Comparison of ENCODE assay signal across 8 mouse cellular contexts in the genomic region with DNA sequence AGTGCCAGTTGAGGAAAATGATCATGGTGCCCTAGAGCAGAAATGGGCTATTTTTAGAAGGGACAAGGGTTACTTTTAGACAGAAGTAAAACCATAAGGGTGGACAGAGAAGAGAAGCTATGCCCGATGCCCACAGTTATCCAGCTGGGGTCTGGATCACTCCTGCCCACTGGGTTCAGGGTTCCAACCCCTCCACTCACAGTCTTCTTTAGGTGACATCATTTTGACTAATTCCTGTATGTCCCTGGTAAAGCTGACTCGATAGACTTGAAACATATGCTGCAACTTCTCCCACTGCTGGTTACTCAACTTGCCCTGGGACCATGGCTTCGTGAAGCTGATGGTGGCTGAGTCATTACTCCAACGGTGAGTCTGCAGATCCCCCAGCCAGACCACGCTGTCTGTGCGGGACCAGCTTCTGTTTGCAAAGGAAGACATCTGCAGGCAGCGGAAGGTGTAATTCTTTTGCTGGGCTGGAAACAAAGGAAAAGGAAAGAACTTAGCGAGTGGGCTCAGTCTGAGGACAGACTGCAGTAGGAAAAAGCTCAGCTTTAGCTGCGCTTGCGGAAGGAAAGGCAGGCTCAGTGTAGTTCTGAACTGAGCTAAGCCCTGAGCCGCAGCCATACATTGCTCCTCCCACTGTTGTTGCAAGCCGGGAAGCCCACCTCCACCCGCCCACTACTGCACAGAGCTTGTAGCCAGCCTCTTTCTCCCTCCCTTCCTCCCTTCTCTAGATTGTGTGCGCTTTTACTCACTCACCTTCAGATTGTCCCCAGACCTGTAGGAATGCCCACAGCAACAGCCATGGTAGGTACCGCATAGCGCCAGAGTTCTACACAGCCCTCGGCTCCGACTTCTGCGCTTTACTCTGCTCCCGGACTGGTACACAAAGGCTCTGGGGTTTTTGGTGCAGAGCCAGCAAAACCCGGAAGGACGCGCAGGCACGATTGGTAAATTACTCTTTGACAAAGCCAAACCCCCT. TPM values are rescaled to one million over a fixed set of nuclear protein-coding genes. Genes with fewer than 3 reads are reported as not detected.
DNase-seq lines count a peak whose midpoint lies in the region; ATAC-seq lines count a peak whose summit lies in the region.
"Not testable (repeated sequence)": the region's sequence is repeated elsewhere in the genome, so short reads cannot be mapped to it uniquely, and the experiment has no call there.

No protein-coding gene starts in this region.

- H3K27me3 ChIP-seq in intestine, embryonic 15.5 days (replicated peaks): not testable (repeated sequence)

- DNase-seq in adrenal gland, adult 18-20 months (ENCODE audit: low spot score in 2 of 2): peak; percentile 72 to 77
- DNase-seq in embryo, embryonic 11 days: peak; percentile 87
- DNase-seq in gastrocnemius, postnatal 4 days (ENCODE audit: low spot score in 2 of 2): peak; percentile 50 to 76
- peak; percentile 19 to 27 for DNase-seq in left cerebral cortex, postnatal 36 days (ENCODE audit: low spot score in 2 of 2)
- peak; percentile 74 for DNase-seq in mesoderm, embryonic 11.5 days (ENCODE audit: low read depth, low spot score)
- DNase-seq in right cerebral cortex, postnatal 25 days: peak; percentile 33
- peak; percentile 58 to 78 for DNase-seq in urinary bladder, postnatal 36 days (ENCODE audit: low spot score in 2 of 2)

- H3K9ac ChIP-seq in intestine, embryonic 15.5 days: peak overlapping the region; percentile 76

- H3K9me3 ChIP-seq in intestine, embryonic 15.5 days: not testable (repeated sequence)

- not testable (repeated sequence) for H3K4me1 ChIP-seq in intestine, embryonic 15.5 days (replicated peaks)

- peak overlapping the region; percentile 64 for H3K4me2 ChIP-seq in intestine, embryonic 15.5 days (replicated peaks)

- intact Hi-C loops in left cerebral cortex, postnatal 36 days (cut with DNase I): not testable (repeated sequence)

- WGBS in intestine, embryonic 15.5 days: 5% methylated on average over 24 of the region's 24 CpGs

- H3K4me3 ChIP-seq in intestine, embryonic 15.5 days (replicated peaks): peak overlapping the region; percentile 61

- ATAC-seq in intestine, embryonic 15.5 days: peak; percentile 98

- peak overlapping the region; percentile 91 for H3K27ac ChIP-seq in intestine, embryonic 15.5 days

- H3K36me3 ChIP-seq in intestine, embryonic 15.5 days: not testable (repeated sequence)

RNA-seq across cellular contexts. Expression of a gene that starts 0.5 kb away (rescaled TPM):
- total RNA-seq in adrenal gland, adult 18-20 months (2021): 100 to 1,000 TPM in 1 of 2 experiments, 10 to 100 TPM in 1; 51.3 to 286 TPM
- 10 to 100 TPM; 12.0 to 13.5 TPM for total RNA-seq in gastrocnemius, postnatal 4 days (2021)
- polyA plus RNA-seq in intestine, embryonic 15.5 days (2015; fragmentation: Nextera tagmentation; extraction: Ambion mirVana): 34.7 and 36.5 TPM in 2 replicates
- 1 to 10 TPM in 1 of 2 experiments, under 1 TPM in 1; 0.94 to 2.4 TPM for total RNA-seq in left cerebral cortex, postnatal 36 days (2021)

Comparison
In these comparisons a context has a peak if more than half of its experiments do, and no peak if none do; other contexts are left out.
1. Peak in every context shown above with its lines: DNase-seq, ATAC-seq, H3K4me3 ChIP-seq and H3K27ac ChIP-seq.
2. DNase-seq: peak in every context shown above with its lines; median percentile 87 in embryo, embryonic 11 days; 74 in adrenal gland, adult 18-20 months; 74 in mesoderm, embryonic 11.5 days; 68 in urinary bladder, postnatal 36 days; 63 in gastrocnemius, postnatal 4 days; 33 in right cerebral cortex, postnatal 25 days; 23 in left cerebral cortex, postnatal 36 days.